Mouse (Mus musculus): Measurements from ENCODE around the gene Chga. TPM values are rescaled to one million over a fixed set of nuclear protein-coding genes. Genes with fewer than 3 reads are reported as not detected.

Chga gene
- polyA plus RNA-seq (2017; shearing (Covaris generic)) = not detected

GRCm38 (mm10) chr12:102554721-102555516 lies at the start of gene Chga:
TSS of gene Chga (plus strand) at chr12:102554969.

Other genes starting within 250 kb of the Chga start
- gene Lgmn, start 115.2 kb upstream of the Chga start, polyA plus RNA-seq (2017; shearing (Covaris generic)) = 18.8 TPM
- 30.8 TPM for gene Golga5, start 85.8 kb upstream of the Chga start, polyA plus RNA-seq (2017; shearing (Covaris generic))
- 37.1 TPM for gene Itpk1, start 150.0 kb downstream of the Chga start, polyA plus RNA-seq (2017; shearing (Covaris generic))
- 5.8 TPM for gene Moap1, start 188.7 kb downstream of the Chga start, polyA plus RNA-seq (2017; shearing (Covaris generic))
- 8.7 TPM for gene Tmem251, start 188.8 kb downstream of the Chga start, polyA plus RNA-seq (2017; shearing (Covaris generic))
- not detected for gene Gm28051, start 202.8 kb downstream of the Chga start, polyA plus RNA-seq (2017; shearing (Covaris generic))
- gene Gon7, start 202.8 kb downstream of the Chga start, polyA plus RNA-seq (2017; shearing (Covaris generic)) = 28.5 TPM
- gene Ubr7, start 203.0 kb downstream of the Chga start, polyA plus RNA-seq (2017; shearing (Covaris generic)) = 36.5 TPM
- gene Gm20604, start 203.7 kb downstream of the Chga start, polyA plus RNA-seq (2017; shearing (Covaris generic)) = 8.1 TPM